Mouse (Mus musculus): ENCODE measurements at regions not wholly inside any gene's neighbourhood (a gene's known extent, or its start where the extent isn't known, plus 50 kb on each side); places are given as distances from the start of the nearest gene placed in this dataset.

- no peak for TF ChIP-seq MAX (IDR thresholded peaks at IDR 0.05)
- TF ChIP-seq MYOD1 (IDR thresholded peaks at IDR 0.05; ENCODE audit: control insufficient read depth, insufficient read length, low read depth), result no peak
Measured at GRCm38 (mm10) chr10:119293372-119293771, 53.5 kb upstream of the Cand1 start.
